Mouse (Mus musculus) c-Kit-positive CD71-negative TER-119-negative erythroid progenitor cells, embryonic 14.5 days (primary cell): ENCODE measurements around the gene Map4.
"Not testable (repeated sequence)": the region's sequence is repeated elsewhere in the genome, so short reads cannot be mapped to it uniquely, and the experiment has no call there.

ENCODE experiments used
- DNase-seq: peaks from one replicate; pipeline ENCODE4 v3.0.0-alpha.2; 2013; ENCODE audit warnings: low read depth

Map4 gene

DNA sequence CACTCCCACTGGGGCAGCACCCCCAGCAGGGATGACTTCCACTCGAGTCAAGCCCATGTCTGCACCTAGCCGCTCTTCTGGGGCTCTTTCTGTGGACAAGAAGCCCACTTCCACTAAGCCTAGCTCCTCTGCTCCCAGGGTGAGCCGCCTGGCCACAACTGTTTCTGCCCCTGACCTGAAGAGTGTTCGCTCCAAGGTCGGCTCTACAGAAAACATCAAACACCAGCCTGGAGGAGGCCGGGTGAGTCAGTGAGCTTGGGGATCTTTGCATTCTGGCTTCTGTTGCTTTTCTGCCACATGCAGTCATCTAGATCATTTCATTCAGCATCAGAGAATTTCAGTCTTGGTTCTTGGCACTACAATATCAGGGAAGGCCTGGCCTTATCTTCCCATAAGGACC lies 137.5 kb downstream of the Map4 start:
- DNase-seq: no peak

DNA sequence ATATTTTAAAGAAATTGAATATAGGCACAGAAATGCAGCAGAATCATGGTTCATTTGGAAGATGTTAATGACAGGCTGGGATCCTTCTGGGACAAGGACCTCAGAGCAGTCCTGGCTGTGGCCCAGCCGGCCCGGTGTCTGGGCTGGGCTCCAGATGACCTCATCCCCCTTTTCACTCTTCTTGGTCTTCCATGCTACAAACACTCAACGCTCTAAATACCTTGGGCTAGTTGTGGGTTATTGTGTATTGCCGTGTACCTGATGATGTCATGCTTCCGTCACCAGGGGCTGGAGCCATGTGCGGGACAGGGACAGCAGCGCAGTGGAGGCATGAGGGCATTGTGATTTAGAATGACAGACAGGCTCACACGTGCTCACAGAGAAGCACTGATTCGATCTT lies 139.1 kb downstream of the Map4 start:
- no peak for DNase-seq

DNA sequence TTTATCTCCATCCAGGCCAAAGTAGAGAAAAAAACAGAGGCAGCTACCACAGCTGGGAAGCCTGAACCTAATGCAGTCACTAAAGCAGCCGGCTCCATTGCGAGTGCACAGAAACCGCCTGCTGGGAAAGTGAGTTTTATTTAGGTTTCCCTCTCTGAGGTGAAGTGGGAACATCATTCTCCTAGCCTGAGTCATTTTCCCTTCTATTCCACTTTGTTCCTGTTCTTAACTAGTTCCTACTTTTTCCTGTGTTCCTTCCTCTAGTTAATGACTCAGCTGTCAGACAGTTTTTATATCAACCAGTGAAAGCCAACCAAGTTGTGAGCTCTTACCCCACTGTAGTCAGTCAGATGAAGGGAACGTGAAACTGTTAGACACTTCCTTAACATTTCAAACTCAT lies 139.8 kb downstream of the Map4 start:
- no peak for DNase-seq

DNA sequence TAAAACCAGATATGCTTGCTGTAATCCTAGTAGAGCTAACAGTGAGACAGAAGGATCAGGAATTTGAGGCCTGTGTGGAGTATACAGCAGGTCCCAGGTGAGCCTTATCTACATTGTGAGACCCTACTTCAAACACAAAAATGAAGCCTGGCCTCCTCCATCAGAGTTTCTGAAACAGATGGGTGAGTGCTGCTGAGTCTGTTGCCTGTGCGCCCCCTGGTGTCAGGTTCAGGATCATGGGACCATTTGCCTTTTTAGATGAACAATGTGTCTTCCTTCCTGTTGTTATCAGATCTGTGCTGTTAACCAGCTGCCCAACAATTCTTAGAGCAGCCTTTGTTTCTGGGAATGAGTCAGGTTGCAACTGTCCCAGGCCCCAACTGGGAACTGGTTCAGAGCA lies 140.6 kb downstream of the Map4 start:
- peak; percentile 77 for DNase-seq

DNA sequence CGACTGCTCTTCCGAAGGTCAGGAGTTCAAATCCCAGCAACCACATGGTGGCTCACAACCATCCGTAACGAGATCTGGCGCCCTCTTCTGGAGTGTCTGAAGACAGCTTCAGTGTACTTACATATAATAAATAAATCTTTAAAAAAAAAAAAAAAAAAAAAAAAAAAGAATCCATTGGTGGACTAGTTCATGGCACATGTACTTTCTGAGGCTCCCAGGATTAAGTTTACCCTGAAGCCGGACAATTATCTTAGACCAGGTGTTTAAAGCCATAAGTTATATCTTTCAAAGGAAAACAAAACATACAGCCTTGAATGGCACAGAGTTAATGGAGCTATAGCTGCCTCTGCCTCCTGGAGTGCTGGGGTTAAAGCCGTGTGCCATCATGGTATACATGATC lies 145.2 kb downstream of the Map4 start:
- not testable (repeated sequence) for DNase-seq

DNA sequence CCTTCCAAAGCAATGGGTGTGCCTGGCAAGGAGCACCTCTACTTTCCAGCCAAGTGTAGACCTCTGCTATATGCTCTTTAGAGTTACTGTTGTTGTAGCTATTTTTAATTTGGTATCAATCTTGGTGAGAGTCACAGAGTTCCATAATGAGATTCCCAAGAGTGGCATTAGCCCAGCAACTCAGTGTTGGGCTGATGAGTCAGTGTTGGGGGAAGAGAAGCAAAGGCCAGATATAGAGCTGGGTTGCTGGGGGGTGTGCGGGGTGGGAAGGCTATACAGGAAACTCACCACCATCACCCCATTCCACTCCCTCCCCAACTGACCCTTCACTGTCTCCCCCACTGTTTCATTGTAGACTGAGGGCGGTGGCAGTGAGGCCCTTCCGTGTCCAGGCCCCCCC lies 149.8 kb downstream of the Map4 start:
- DNase-seq: no peak

DNA sequence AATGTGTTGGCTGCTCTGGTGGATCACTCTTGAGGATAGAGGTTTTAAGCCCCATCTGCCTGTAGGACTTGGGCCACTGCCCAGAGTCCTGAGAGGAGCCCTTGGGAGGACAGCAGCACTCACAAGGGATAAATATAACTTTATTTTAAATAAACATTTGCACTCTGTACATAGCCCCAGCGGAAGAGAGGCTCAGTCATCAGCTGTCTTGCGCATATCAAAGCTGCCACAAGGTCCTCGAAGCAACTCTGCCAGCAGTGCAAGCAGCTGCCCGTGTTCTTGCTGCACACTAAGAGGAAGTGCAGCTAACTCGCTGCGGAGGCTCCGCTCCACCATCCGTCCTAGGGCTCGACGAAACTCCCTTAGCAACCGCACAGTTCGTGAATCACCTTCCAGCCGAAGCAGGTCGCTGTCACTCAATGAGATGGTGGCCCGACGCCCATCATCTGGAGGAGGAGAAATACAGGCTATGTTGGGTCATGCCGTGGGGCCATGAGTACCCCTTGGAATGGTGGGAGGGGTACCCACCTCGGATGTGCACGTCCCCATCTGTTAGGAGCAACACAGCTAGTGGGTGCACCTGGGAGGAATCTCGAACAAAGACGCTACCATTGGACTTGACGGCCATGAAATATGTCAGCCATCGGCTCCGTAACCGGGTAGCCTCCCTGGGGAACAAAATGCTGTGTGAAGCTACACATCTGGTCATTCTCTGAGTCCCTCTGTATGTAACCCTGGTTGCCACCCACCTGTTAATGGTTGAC lies 153.1 kb downstream of the Map4 start:
- DNase-seq: no peak

DNA sequence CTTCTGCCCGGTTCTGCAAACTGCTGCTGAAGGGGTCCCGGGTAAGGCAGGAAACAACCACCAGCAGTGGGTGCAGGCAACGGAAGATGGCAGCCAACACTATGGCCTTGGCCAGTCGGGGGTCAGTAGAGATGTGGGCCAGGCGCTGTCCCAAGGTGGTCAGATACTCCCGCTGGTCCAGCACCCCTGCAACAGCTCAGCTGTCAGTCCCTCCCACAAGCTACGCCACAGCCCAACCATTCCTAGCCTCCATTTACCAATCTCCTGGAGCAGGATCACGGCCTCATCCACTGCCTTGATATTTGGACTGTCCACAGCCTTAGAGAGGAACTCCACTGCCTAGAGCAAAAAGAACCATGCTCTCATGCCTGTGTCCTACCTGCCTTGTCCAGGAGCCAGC lies 154.4 kb downstream of the Map4 start:
- DNase-seq: no peak

DNA sequence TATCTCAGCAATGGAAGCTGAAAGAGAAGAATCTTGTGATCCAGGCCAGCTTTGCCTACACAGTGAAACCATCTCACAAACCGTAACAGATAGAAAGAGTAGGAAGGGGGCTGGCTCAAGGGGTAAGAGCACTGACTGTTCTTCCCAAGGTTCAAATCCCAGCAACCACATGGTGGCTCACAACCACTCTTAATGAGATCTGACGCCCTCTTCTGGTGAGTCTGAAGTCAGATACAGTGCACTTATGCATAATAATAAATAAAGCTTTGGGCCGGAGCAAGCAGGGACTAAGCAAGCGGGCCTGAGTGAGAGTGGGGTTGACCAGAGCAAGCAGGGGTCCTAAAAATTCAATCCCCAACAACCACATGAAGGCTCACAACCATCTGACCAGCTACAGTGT lies 162.0 kb downstream of the Map4 start:
- DNase-seq: no peak

DNA sequence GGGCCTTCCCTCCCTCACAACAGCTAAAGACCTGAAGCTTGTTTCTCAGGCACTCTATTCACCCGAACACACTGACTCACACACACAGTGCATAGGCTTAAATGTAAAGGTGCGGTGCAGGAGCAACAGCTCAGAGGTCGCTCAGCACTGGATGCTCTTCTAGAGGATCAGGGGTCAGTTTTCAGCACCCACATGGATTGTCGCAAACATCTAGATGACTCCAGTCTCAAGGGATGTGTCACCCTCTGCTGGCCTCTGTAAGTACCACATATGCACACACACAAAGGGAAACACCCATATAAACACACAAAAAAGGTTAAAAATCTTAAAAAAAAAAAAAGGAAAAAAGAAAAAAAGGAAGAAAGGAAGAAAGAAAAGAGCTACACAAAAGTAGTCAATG lies 163.5 kb downstream of the Map4 start:
- DNase-seq: no peak

DNA sequence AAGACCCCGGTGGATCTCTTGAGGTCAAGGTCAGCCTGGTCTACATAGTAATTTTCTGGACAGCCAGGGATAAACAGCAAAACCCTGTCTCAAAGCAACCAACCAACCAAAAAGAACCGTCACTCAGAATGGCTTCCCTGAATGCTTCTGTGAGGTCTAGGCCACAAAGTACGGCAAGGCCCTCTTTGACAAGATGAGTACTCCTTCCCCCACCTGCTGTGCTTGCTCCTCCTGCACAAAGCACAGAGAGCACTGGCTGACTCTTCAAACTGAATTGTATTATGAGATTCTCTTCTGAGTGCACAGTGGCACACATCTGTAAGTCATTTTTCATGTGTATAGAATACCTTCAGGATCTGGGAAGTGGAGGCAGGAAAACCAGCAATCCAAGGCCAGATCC lies 166.5 kb downstream of the Map4 start:
- no peak for DNase-seq

DNA sequence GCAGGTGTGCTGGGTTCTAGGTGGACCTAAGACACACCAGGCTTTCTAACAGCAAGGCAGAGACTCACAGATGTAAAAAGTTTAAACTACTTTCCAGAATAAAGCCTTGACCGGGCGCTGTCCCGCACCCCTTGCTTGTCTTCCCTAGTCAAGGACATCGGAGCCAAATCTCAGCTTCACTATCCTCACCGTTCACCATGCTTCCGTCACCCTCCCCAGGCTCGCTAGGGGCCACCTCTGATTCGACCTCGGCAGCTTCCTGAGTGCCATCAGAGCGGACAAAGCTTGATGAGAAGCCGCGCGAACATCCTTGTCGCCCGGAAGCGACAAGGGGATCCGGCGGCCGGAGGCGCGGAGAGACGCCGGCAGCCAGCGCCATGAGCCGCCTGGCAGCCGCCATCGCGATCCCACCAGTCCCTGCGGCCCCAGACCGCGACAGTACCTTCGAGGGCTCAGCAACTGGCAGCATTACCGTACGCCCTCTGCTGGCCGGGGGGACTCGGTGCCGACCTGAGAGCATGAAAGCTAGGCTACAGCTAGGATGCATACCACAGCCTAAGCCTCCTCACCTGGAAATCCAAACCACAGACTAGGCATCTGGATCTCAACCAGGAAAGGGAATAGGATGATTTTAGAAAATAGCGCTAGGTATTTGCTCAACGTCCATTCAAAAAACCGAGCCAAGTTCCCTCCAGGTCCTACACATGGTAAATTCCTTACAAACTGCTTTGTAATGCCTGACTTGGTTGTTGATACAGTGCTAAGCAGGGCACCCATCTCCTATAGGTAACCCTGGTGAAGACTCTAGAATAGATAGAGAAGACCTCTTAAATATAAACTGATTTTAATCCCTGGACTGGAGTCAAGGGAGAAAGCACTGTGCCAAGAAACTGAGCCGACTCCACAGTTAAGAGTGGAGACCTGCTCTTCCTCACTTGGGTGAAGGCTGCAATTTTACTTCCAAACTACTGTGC lies 169.7 kb downstream of the Map4 start:
- DNase-seq: peak; percentile 87

DNA sequence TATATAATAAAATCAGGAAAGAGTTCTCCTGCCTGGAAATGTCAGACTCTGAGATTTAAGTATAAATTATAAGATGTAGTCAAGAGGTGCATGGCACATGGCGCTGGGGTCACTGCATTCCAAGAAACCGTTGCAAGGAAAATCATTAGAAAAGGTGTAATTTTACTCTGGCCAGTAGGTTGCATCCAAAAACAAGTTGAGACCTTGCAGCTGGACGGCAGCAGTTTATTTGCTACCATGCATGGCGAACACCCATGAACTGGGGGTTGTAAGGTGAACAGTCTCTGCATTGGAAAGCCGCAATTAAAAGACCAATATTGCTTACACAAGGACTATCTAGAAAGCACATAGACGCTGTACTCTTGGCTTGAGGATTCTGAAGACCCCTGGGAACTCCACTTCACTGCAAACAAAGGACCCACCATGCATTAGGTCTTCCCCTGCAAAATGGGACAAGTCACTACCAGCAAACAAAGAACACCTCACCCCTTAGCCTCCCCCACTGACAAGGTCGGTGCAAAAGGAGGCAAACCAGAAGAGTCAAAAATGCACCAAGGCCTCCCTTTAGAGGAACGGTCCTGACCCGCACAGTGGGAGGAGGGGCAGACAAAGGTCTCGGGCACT lies 185.2 kb downstream of the Map4 start:
- no peak for DNase-seq

DNA sequence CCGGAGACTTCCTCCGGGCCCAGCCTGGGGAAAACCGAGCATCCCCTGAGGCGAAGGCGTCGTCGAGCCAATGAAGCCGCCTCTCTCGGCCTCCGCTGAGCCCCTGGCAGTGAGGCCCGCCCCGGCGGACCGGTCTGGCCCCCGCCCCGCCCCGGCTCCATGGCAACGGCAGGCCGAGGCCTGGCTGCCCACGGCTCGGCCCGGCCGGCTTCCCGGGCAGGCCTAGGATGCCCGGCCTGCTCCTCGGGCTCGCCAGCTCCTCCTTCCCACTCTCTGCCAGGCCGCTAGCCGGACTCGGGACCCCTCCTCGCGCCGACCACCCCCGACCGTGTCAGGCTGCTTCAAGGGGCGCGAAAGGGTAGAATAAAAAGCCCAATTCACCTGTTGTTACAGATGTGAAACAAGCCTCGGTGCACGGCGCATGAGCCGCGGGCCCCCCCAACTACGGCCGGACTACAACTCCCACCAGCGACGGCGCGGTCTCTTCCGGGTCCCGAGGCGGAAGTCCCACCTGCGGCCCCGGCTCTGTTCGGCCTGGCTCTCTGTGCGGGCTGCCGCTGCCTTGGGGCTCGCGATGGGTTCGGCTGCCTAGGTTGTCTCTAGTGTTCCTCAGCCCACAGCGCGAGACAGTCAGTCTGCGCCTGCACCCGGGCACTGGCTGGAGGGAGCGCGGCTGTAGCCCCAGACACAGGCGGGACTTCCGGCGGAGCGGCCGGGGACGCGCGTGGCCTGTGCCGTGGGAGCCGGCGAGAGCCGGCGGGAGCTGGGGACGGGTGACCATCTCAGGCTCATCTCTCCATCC lies 185.9 kb downstream of the Map4 start, which contains the start of gene Smarcc1:
Gene Smarcc1 (plus strand): TSS at position 732 of the 802 bp plus-strand sequence.
- DNase-seq: peak; percentile 73

DNA sequence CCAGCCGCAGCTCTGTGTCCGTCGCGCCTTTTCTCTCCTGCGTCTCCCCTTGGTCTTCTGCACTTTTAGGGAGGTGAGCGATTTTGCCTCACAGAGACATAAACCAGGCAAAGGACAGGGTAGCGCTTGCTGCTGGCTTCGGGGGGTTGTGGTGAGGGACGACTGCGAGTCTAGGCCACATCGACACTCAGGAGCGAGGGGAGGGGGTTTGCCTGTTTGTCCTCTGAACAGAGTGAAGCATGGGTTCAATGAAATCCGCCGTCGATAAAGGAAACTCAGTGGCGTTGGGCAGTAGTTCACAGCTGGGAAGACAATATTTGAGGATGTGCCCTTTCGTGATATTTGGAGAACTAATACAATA lies 186.5 kb downstream of the Map4 start, which contains the start of gene Dhx30:
Gene Dhx30 (minus strand): TSS at position 52 of the 361 bp plus-strand sequence.
- DNase-seq: no peak

DNA sequence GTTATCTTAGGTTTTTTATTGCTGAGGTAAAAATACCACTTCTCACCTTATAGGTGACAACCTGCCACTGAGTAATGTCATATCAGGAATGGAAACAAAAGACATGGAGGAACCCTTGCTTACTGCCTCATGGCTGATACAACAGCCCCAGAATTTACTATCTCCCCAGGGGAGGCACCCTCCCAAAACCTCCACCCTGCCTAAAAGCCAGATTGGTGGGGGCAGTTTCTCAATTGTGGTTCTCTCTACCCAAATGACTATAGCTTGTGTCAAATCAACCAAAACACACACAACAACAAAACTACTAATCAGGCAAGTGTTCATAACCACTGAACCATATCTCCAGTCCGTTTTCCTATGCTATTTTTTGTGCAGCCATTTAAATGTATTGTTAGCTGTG lies 187.0 kb downstream of the Map4 start:
- no peak for DNase-seq

DNA sequence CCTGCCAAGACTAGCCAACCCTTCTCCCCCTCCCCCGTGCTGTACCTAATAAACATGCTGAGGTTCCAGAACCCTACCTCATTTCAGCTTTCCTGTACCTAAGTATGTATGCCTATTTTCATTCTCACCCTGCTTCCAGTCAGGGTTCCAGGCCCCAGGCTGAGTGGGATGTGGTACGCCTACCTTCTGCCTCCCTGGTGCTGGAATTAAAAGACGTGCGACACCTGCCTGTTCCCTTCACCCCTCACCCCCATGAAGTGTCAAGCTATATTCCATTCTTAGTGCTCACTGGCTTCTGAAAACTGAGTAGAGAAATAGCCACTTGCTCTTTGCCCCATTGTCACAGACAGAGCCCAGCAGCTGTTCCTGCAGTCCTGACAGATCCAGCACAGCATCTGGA lies 190.2 kb downstream of the Map4 start:
- DNase-seq: no peak

DNA sequence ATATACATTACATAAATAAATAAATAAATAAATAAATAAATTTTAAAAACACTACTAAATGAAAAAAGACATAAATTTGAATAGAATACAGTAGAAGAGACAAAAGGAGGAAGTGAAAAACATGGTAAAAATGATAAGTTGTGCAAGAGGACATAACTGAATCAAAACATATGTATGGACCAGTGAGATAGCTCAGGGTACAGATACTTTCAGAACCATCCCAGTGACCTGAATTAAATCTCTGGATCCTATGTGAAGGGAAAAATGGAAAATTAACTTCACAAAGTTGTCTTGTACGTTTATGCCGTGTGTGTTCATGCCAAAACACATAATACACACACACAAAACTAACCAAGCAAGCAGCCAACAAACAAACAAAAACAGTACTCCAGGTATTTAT lies 192.1 kb downstream of the Map4 start:
- no peak for DNase-seq

DNA sequence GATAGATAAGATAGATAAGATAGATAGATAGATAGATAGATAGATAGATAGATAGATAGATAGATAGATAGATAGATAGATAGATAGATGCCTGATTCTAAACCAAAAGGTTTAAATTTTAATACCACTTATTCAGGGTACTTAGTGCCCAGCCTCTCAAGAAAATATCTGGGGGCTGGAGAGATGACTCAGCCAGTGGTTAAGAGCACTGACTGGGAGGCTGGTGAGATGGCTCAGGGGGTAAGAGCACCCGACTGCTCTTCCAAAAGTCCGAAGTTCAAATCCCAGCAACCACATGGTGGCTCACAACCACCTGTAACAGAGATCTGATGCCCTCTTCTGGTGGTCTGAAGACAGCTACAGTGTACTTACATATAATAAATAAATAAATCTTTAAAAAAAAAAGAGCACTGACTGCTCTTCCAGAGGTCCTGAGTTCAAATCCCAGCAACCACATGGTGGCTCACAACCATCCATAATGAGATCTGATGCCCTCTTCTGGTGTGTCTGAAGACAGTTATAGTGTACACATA lies 192.8 kb downstream of the Map4 start:
- DNase-seq: not testable (repeated sequence)

DNA sequence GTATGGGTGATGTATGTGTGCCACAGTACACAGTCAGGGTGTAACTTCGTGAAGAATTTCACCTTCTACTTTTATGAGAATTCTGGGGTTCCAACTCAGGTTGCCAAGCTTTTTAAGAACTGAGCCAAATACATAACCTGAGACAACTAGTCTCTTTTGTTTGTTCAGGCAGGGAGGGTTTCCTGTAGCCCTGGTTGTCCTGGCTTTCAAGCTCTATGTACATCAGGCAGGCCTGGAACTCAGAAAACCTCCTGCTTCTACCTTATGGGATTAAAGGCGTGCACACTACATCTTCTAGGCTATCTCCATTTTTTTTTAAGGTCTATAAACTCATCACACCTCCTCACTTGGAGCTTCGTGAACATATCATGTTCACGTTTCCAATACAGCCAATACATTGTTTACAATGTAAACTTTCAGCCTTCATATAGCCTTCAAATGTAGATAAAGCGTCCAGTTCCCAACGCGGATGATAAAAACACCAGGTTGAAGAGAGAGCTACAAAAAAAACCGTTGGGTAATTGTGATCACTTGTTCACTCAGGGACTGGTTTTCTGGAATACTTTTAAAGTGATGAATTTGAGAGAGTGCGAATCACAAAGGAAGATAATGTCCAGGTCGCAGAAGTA lies 199.8 kb downstream of the Map4 start:
- no peak for DNase-seq
